Mouse (Mus musculus) stomach, postnatal 0 days (tissue): Measurements from ENCODE around the gene H2afz.

Source experiments
- CTCF ChIP-seq: IDR thresholded peaks from 2 replicates; pipeline ENCODE4 v1.5.1; 2016; ENCODE audit warnings: antibody characterized with exemption, low read depth, mild to moderate bottlenecking, moderate library complexity
- EP300 ChIP-seq: optimal IDR thresholded peaks from 2 replicates; pipeline ENCODE3; 2016; ENCODE audit warnings: antibody characterized with exemption

- TF ChIP-seq CTCF (no peak), EP300 (no peak)
Measured at GRCm38 (mm10) chr3:137880109-137880748, 15.9 kb downstream of the H2afz start.
